Mouse (Mus musculus) bone marrow, adult 2 months (tissue): ENCODE results near the gene Slc6a18. TPM values are rescaled to one million over a fixed set of nuclear protein-coding genes. Genes with fewer than 3 reads are reported as not detected.

Source experiments
- H3K27ac ChIP-seq: fragments of 200-500 bp; 2 replicates; pipeline ENCODE4 v1.5.1; 2012; ENCODE audit warnings: low read depth, mild to moderate bottlenecking, control low read depth, inconsistent platforms, low read length; ENCODE audit not compliant: control insufficient read depth, poor library complexity, insufficient read depth
- H3K4me1 ChIP-seq: fragments of 200-500 bp; 2 replicates; pipeline ENCODE4 v1.6.1; 2011; ENCODE audit warnings: low read length; ENCODE audit not compliant: control insufficient read depth, insufficient read depth
- H3K4me3 ChIP-seq: fragments of 200-500 bp; replicated peaks from 2 replicates; pipeline ENCODE3; 2011; ENCODE audit warnings: mild to moderate bottlenecking, low read depth, low read length, control low read depth; ENCODE audit not compliant: control insufficient read depth
- CTCF ChIP-seq: fragments of 200-500 bp; IDR thresholded peaks from 2 replicates; pipeline ENCODE4 v1.5.1; 2011; ENCODE audit warnings: low read length, control low read depth; ENCODE audit not compliant: control insufficient read depth, insufficient read depth
- POLR2A ChIP-seq: fragments of 200-500 bp; IDR thresholded peaks from 2 replicates; pipeline ENCODE4 v1.6.1; 2011; ENCODE audit warnings: low read depth, mild to moderate bottlenecking, control low read depth, low read length, borderline replicate concordance; ENCODE audit not compliant: control insufficient read depth
- WGBS: fragments of 180-500 bp; shearing (Covaris S2); methylation state at CpG from one replicate; pipeline ENCODE4 v1.1.7; 2018; 5-methylcytosine and 5-hydroxymethylcytosine counted together
- polyA plus RNA-seq: library from polyadenylated mRNA; stranded (reverse); fragments of >200 nt; gene quantifications from 2 replicates; pipeline ENCODE4 v1.2.4, GENCODE M21; 2011; ENCODE audit warnings: low replicate concordance; ENCODE audit not compliant: missing spikeins, insufficient read depth, insufficient read length

Slc6a18 gene
- polyA plus RNA-seq, 1 experiment: 0.75 TPM

- TF ChIP-seq POLR2A (no peak), CTCF (no peak)
- no peak overlapping the region for H3K27ac ChIP-seq
Measured at GRCm38 (mm10) chr13:73699714-73700113, 21.9 kb upstream of the Slc6a18 start.

GRCm38 (mm10) chr13:73696529-73696928 lies 18.7 kb upstream of the Slc6a18 start:
- Histone ChIP-seq H3K27ac (no peak overlapping the region), H3K4me1 (no peaks in the 10 kb centered on the region; the same call in 1 of the 2 replicates), H3K4me3 (no peak overlapping the region)
- TF ChIP-seq POLR2A (no peak), CTCF (no peak)
- 73% methylated on average over 3 of the region's 3 CpGs for WGBS

More at GRCm38 (mm10) chr13:73699714-73700113, 21.9 kb upstream of the Slc6a18 start:
- H3K4me3 ChIP-seq: no peak overlapping the region
- H3K4me1 ChIP-seq: no peaks in the 10 kb centered on the region; the same call in 1 of the 2 replicates
- WGBS: 81% methylated on average over 6 of the region's 6 CpGs

GRCm38 (mm10) chr13:73694972-73695371 lies 17.1 kb upstream of the Slc6a18 start:
- Histone ChIP-seq H3K4me3 (no peak overlapping the region), H3K27ac (no peak overlapping the region), H3K4me1 (no peaks in the 10 kb centered on the region; the same call in 1 of the 2 replicates)
- WGBS: 52% methylated on average over 1 of the region's 1 CpGs
- TF ChIP-seq CTCF (no peak), POLR2A (no peak)

- H3K4me3 ChIP-seq: no peak overlapping the region
- no peak overlapping the region for H3K27ac ChIP-seq
- WGBS: 51% methylated on average over 2 of the region's 2 CpGs
- H3K4me1 ChIP-seq: no peaks in the 10 kb centered on the region; the same call in 1 of the 2 replicates
- TF ChIP-seq CTCF: no peak
- no peak for TF ChIP-seq POLR2A
Measured at GRCm38 (mm10) chr13:73693333-73693732, 15.5 kb upstream of the Slc6a18 start.

GRCm38 (mm10) chr13:73692249-73692868 lies 14.5 kb upstream of the Slc6a18 start:
- Histone ChIP-seq H3K27ac (no peak overlapping the region), H3K4me1 (no peaks in the 10 kb centered on the region; the same call in 1 of the 2 replicates), H3K4me3 (no peak overlapping the region)
- WGBS: 34% methylated on average over 10 of the region's 10 CpGs
- TF ChIP-seq POLR2A (no peak), CTCF (peak; percentile 76)

GRCm38 (mm10) chr13:73688934-73689333 lies 11.1 kb upstream of the Slc6a18 start:
- no peak overlapping the region for H3K27ac ChIP-seq
- peaks cover under 1% of the 10 kb centered on the region; the same call in 1 of the 2 replicates for H3K4me1 ChIP-seq
- WGBS: 58% methylated on average over 4 of the region's 4 CpGs

GRCm38 (mm10) chr13:73687601-73688000 lies 9.8 kb upstream of the Slc6a18 start:
- no peak overlapping the region for H3K4me3 ChIP-seq

More at GRCm38 (mm10) chr13:73688934-73689333, 11.1 kb upstream of the Slc6a18 start:
- no peak for TF ChIP-seq CTCF
- TF ChIP-seq POLR2A: no peak
- H3K4me3 ChIP-seq: no peak overlapping the region

GRCm38 (mm10) chr13:73685502-73685901 lies 7.7 kb upstream of the Slc6a18 start:
- Histone ChIP-seq H3K27ac (no peak overlapping the region), H3K4me1 (peaks cover 4% of the 10 kb centered on the region; the same call in 1 of the 2 replicates), H3K4me3 (no peak overlapping the region)
- WGBS: 75% methylated on average over 6 of the region's 6 CpGs
- TF ChIP-seq CTCF: no peak
- TF ChIP-seq POLR2A: no peak

More at GRCm38 (mm10) chr13:73687601-73688000, 9.8 kb upstream of the Slc6a18 start:
- Histone ChIP-seq H3K27ac (no peak overlapping the region), H3K4me1 (peaks cover 4% of the 10 kb centered on the region; the same call in 1 of the 2 replicates)
- WGBS: 73% methylated on average over 3 of the region's 3 CpGs
- no peak for TF ChIP-seq CTCF
- no peak for TF ChIP-seq POLR2A
